Mouse (Mus musculus): Measurements from ENCODE around the gene Ap1m2.
"Not testable (repeated sequence)": the region's sequence is repeated elsewhere in the genome, so short reads cannot be mapped to it uniquely, and the experiment has no call there.

Ap1m2 gene

GRCm38 (mm10) chr9:21265000-21265561, 47.1 kb downstream of the Ap1m2 start, which contains the start of gene Atg4d:
Gene Atg4d, plus strand, starts transcription at chr9:21265293.
- in situ Hi-C loops (cut with MboI, MseI), result no loop called here

DNA sequence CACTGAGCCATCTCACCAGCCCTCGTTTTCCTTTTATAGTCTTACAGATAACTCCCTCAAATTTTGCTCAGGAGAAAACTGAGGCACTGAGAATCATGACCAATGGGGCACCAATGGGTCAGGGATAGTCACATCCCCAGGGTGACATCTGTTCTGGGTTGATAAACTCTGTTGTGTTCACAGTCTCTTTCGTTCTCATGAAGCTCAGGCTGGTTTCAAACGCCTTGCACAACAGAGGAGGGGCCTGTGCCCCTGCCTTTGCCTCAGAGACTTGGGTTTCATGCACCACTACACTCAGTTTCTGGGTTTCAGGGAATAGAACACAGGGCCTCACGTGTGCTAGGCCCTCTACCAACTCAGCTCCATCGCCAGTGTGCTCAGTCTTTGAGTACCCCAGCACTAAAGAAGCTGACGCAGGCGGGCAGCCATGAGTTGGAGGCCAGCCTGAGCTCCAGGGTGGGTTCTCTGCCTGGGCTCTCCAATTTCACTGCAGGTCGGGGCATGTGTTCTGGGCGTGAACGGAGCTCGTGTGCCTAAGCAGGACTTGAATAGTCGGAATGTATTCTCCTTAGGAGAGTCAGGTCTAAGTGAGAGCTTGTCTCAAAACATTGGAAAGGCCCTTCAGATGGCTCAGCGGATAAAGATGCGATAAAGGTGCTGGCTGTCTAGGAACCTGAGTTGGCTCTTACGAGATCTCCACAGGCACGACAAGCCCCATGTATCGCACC, 47.7 kb downstream of the Ap1m2 start:
- in situ Hi-C loops (cut with MboI, MseI), result no loop called here

GRCm38 (mm10) chr9:21261831-21262230, 50.3 kb downstream of the Ap1m2 start:
- in situ Hi-C loops (cut with MboI, MseI), result no loop called here

DNA sequence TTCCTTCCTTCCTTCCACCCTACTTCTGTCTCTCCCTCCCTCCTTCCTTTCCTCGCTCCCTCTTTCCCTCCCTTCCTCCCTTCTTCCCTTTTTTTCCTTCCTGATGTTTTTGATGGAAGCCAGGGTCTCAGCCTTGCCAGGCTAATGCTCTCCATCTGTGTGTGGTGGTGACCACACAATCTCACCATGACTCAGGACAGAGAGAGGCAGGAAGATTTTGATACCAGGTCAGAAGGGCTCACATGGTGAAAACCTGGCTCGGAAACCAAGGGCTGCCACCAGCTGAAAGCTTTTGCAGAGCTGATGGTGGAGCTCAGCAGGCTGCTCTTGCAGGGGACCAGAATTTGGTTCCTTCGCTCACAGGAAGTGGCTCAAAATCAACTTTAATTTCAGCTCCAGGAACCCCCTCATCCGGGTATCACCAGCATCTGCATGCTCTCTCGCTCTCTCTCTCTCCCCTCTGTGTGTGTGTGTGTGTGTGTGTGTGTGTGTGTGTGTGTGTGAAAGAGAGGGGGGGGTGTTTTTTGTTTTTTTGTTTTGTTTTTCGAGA, 51.6 kb downstream of the Ap1m2 start:
- in situ Hi-C loops (cut with MboI, MseI), result no loop called here

- in situ Hi-C loops (cut with MboI, MseI), result not testable (repeated sequence)
Measured at GRCm38 (mm10) chr9:21256349-21256748, 55.8 kb downstream of the Ap1m2 start.

- in situ Hi-C loops (cut with MboI, MseI), result loop anchor here (5.0 kb wide), 1 partner anchor 98 kb away; no protein-coding TSS in a partner anchor
Measured at GRCm38 (mm10) chr9:21254690-21255089, 57.4 kb downstream of the Ap1m2 start.

- in situ Hi-C loops (cut with MboI, MseI), result loop anchor here (5.0 kb wide), 1 partner anchor 101 kb away; no protein-coding TSS in a partner anchor
Measured at GRCm38 (mm10) chr9:21251116-21251735, 60.9 kb downstream of the Ap1m2 start.

- in situ Hi-C loops (cut with MboI, MseI), result loop anchor here (5.0 kb wide), 1 partner anchor 102 kb away; no protein-coding TSS in a partner anchor
Measured at GRCm38 (mm10) chr9:21250509-21250908, 61.6 kb downstream of the Ap1m2 start.

GRCm38 (mm10) chr9:21249629-21250508, 62.3 kb downstream of the Ap1m2 start:
- in situ Hi-C loops (cut with MboI, MseI), result loop anchor here (5.0 kb wide), 1 partner anchor 102 kb away; no protein-coding TSS in a partner anchor

- in situ Hi-C loops (cut with MboI, MseI), result no loop called here
Measured at GRCm38 (mm10) chr9:21248326-21248725, 63.8 kb downstream of the Ap1m2 start, which contains the start of gene S1pr5. Gene S1pr5, minus strand, starts transcription at chr9:21248443.

GRCm38 (mm10) chr9:21246342-21246741, 65.8 kb downstream of the Ap1m2 start:
- in situ Hi-C loops (cut with MboI, MseI), result no loop called here

GRCm38 (mm10) chr9:21245113-21245487, 67.0 kb downstream of the Ap1m2 start:
- in situ Hi-C loops (cut with MboI, MseI), result no loop called here

- in situ Hi-C loops (cut with MboI, MseI), result no loop called here
Measured at GRCm38 (mm10) chr9:21244428-21245112, 67.6 kb downstream of the Ap1m2 start.
